Mouse (Mus musculus): Measurements from ENCODE around the gene Trp53tg5. TPM values are rescaled to one million over a fixed set of nuclear protein-coding genes. Genes with fewer than 3 reads are reported as not detected.

Trp53tg5 gene
- polyA plus RNA-seq, 1 experiment: not detected

DNA sequence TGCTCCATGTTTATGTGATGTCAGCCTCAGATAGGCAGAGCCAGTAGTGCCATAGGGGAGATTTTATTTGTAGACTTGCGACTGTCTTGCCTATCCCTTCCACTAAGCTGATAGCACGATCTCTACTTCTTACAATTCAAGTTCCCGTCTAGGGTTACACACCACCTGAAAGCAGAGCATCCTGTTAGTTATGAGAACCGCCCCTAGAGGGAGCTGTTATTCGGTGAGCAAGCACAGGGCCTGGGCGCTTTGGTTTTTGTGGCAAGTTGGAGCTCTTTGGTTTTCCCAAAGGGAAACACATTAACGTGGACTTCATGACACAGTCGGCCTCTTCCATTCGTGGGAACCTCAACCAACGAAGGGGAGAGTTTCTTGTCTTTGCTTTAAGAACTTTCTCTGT is 3.3 kb downstream of the Trp53tg5 start:
- WGBS: 33% methylated on average over 10 of the region's 10 CpGs
- H3K27ac ChIP-seq (ENCODE audit: insufficient read depth, low read depth, low read length): no peak overlapping the region
- H3K4me3 ChIP-seq (ENCODE audit: insufficient read depth, low read depth, low read length): no peak overlapping the region
- H3K4me1 ChIP-seq (ENCODE audit: control insufficient read depth, insufficient read depth, low read length): no peaks in the 10 kb centered on the region
- no peak for TF ChIP-seq CTCF (IDR thresholded peaks at IDR 0.05; ENCODE audit: insufficient read depth, low read depth, low read length)
- TF ChIP-seq POLR2A (IDR thresholded peaks at IDR 0.05; ENCODE audit: insufficient read depth, low read depth, low read length): no peak

DNA sequence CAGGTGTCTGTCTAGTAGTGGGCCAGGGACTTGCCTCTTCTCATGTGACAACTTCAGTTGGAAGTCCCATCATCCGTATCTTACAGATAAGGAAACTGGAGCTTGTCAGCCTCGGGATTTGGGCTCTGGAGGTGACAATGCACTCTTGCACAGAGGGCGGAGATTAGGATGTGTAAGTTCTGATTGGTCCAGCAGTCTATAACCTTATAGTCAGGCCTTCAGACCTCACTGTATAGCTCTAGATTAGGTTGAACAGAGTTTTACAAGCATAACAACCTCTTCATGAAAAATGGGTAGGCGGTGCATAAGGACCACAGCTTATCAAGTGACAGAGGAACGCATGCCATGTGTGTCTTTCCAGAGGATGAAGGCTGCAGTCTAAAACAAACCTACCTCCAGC is 6.7 kb downstream of the Trp53tg5 start:
- Histone ChIP-seq H3K4me1 (ENCODE audit: control insufficient read depth, insufficient read depth, low read length) (peaks cover 6% of the 10 kb centered on the region; the same call in 1 of the 2 replicates), H3K27ac (ENCODE audit: insufficient read depth, low read depth, low read length) (no peak overlapping the region), H3K4me3 (ENCODE audit: insufficient read depth, low read depth, low read length) (no peak overlapping the region)
- 86% methylated on average over 5 of the region's 5 CpGs for WGBS
- no peak for TF ChIP-seq POLR2A (IDR thresholded peaks at IDR 0.05; ENCODE audit: insufficient read depth, low read depth, low read length)
- no peak for TF ChIP-seq CTCF (IDR thresholded peaks at IDR 0.05; ENCODE audit: insufficient read depth, low read depth, low read length)

DNA sequence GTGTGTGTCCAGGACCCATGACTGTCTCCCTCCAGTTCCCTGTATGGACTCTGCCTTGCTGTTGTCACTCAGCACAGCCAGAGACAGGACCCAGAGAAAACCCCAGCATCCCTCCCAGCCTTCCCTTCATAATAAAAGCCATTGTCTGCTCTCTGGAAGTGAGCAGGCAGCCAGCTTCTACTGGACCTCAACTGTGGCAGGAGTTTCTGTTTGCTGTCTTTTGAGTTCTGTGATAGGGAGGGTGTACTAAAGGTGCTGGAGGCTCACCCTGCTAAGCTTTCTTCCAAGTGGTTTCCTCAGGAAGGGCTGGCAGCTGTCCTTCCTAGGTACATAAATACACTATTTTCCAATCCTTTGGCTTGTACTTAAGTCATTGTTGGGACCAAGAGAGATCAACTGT is 8.4 kb downstream of the Trp53tg5 start:
- H3K27ac ChIP-seq (ENCODE audit: insufficient read depth, low read depth, low read length): no peak overlapping the region
- H3K4me3 ChIP-seq (ENCODE audit: insufficient read depth, low read depth, low read length): no peak overlapping the region
- TF ChIP-seq CTCF (IDR thresholded peaks at IDR 0.05; ENCODE audit: insufficient read depth, low read depth, low read length) (no peak), POLR2A (IDR thresholded peaks at IDR 0.05; ENCODE audit: insufficient read depth, low read depth, low read length) (no peak)
- H3K4me1 ChIP-seq (ENCODE audit: control insufficient read depth, insufficient read depth, low read length): peaks cover 6% of the 10 kb centered on the region; the same call in 1 of the 2 replicates

DNA sequence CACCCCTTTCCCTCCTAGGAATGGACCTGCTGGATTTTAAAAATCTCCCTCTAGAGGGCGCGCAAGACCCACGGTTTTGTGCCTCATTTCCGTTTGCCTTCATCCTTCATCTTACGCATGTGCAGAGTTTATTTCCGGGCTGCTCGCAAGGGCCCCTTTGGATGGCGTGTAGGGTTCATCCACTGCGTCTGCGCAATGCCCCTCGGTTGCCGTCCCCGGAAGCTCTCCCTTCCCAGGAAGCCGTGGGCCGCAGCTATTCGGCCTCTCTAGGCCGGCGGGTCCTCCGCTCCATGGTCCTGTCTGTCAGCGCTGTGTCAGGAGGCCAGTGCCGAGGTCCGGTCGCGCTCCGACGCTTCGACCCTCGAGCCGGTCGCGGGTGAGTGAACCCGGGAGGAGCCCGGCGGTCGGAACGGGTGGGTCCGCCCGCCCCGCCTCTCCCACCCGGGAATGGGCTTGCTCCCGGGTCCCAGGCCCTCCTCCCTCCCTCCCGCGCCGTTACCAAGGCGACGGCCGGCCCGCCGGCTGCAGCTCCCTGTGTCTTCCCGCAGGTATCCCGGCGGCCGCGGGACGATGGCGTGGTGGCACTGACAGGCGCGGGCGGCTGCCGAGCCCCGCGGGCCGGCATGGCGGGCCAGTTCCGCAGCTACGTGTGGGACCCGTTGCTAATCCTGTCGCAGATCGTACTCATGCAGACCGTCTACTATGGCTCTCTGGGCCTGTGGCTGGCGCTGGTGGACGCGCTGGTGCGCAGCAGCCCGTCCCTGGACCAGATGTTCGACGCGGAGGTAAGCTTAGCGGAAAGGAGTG is 12.6 kb downstream of the Trp53tg5 start, which contains the start of gene Gm20458:
Gm20458 (plus strand) TSS at position 223 of the 807 bp plus-strand sequence.
- WGBS: under 1% methylated on average over 76 of the region's 79 CpGs
- Histone ChIP-seq H3K4me1 (ENCODE audit: control insufficient read depth, insufficient read depth, low read length) (peaks cover 15% of the 10 kb centered on the region), H3K27ac (ENCODE audit: insufficient read depth, low read depth, low read length) (peak within 1 kb of the TSS; percentile 82), H3K4me3 (ENCODE audit: insufficient read depth, low read depth, low read length) (peak within 1 kb of the TSS; percentile 98)
- no peak for TF ChIP-seq CTCF (IDR thresholded peaks at IDR 0.05; ENCODE audit: insufficient read depth, low read depth, low read length)
- TF ChIP-seq POLR2A (IDR thresholded peaks at IDR 0.05; ENCODE audit: insufficient read depth, low read depth, low read length): peak; percentile 52; the same call in 1 of the 2 replicates

DNA sequence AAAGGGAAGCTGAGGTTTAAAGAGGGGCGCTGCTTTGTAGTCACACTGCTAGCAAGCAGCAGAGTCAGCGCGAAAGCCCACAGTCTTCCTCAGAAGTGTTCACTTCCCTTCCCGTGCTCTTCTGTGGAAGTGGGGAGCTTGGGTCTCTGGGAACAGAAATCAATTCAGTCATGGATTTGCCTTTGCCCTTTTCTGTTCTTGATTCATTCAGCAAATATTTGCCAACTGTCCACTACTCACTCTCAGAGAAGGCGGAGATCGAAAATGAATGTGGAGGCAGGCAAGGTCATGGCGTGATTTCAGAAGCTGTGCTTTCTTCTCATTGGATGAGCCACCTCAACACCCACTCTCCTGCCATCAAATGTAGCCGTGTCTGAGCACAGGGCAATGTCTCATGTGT is 15.0 kb downstream of the Trp53tg5 start:
- Histone ChIP-seq H3K4me1 (ENCODE audit: control insufficient read depth, insufficient read depth, low read length) (peaks cover 15% of the 10 kb centered on the region), H3K4me3 (ENCODE audit: insufficient read depth, low read depth, low read length) (no peak overlapping the region), H3K27ac (ENCODE audit: insufficient read depth, low read depth, low read length) (no peak overlapping the region)
- 87% methylated on average over 8 of the region's 8 CpGs for WGBS
- no peak for TF ChIP-seq POLR2A (IDR thresholded peaks at IDR 0.05; ENCODE audit: insufficient read depth, low read depth, low read length)
- TF ChIP-seq CTCF (IDR thresholded peaks at IDR 0.05; ENCODE audit: insufficient read depth, low read depth, low read length): no peak

DNA sequence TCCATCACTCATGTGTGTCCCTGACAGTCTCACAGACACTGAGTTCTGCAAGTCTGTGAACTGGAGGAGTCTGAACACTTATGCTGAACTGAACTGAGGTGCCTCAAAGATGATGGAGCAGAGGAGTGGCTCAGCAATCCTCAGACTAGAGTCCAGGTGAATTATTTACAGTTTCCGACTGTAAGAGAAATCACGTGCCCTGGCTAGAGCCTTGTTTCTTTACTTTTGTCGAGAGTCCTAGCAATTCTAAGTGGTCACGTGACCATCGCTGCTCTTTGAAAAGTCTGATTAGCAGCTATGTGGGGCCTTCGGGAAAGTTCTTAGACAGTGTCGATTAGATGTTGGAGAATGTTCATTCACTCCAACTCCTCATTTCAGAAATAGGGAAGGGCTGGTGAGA is 15.6 kb downstream of the Trp53tg5 start:
- TF ChIP-seq CTCF (IDR thresholded peaks at IDR 0.05; ENCODE audit: insufficient read depth, low read depth, low read length) (no peak), POLR2A (IDR thresholded peaks at IDR 0.05; ENCODE audit: insufficient read depth, low read depth, low read length) (no peak)
- Histone ChIP-seq H3K4me1 (ENCODE audit: control insufficient read depth, insufficient read depth, low read length) (peaks cover 13% of the 10 kb centered on the region), H3K4me3 (ENCODE audit: insufficient read depth, low read depth, low read length) (no peak overlapping the region), H3K27ac (ENCODE audit: insufficient read depth, low read depth, low read length) (no peak overlapping the region)
- WGBS: 51% methylated on average over 7 of the region's 7 CpGs

DNA sequence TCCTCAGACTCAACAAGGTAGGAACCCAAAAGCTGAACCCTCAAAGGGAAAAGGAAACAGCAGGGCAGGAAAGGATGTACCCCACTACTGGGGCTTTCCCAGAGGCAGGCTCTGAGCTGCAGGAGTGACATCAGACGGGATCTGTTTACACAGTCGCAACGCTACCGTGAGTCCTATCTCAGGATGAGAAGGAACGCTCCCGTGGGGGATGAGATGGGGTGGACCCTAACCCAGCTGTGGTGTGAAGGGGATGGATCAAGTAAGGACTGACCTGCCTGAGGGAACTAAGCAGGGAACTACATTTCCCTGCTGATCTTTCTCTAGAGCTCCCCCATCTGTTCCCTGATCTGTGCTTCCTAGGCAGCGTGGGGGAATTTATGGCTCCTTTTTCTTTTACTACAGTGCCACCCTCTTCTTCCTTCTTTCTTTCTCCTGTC is 16.6 kb downstream of the Trp53tg5 start, which contains the start of gene Sys1:
Sys1 (plus strand) TSS at position 101 of the 437 bp plus-strand sequence.
- no peak for TF ChIP-seq CTCF (IDR thresholded peaks at IDR 0.05; ENCODE audit: insufficient read depth, low read depth, low read length)
- no peak for TF ChIP-seq POLR2A (IDR thresholded peaks at IDR 0.05; ENCODE audit: insufficient read depth, low read depth, low read length)
- WGBS: 4% methylated on average over 7 of the region's 7 CpGs
- H3K27ac ChIP-seq (ENCODE audit: insufficient read depth, low read depth, low read length): peak within 1 kb of the TSS; percentile 69
- peak within 1 kb of the TSS; percentile 55 for H3K4me3 ChIP-seq (ENCODE audit: insufficient read depth, low read depth, low read length)
- H3K4me1 ChIP-seq (ENCODE audit: control insufficient read depth, insufficient read depth, low read length): peaks cover 9% of the 10 kb centered on the region

DNA sequence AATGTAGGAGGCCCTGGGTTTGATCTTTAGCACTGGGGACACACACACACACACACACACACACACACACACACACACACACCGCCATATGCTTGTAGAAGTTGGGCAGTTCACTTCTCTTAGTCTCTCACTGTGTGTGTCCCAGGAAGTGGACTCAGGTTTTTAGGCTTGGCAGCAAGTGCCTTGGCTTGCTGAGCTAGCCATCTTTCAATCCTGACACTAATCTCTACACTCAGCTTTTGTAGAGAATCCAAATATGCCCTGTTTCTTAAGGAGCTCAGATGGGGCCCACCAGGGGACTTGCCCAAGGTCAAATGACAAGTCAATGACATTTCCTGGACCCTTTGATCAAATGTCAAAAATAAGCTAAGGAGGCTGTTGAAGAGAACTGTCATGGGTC is 17.1 kb downstream of the Trp53tg5 start:
- Histone ChIP-seq H3K4me1 (ENCODE audit: control insufficient read depth, insufficient read depth, low read length) (peaks cover 9% of the 10 kb centered on the region), H3K4me3 (ENCODE audit: insufficient read depth, low read depth, low read length) (no peak overlapping the region), H3K27ac (ENCODE audit: insufficient read depth, low read depth, low read length) (peak overlapping the region; percentile 69; the same call in 1 of the 2 replicates)
- no peak for TF ChIP-seq CTCF (IDR thresholded peaks at IDR 0.05; ENCODE audit: insufficient read depth, low read depth, low read length)
- no peak for TF ChIP-seq POLR2A (IDR thresholded peaks at IDR 0.05; ENCODE audit: insufficient read depth, low read depth, low read length)
- 86% methylated on average over 1 of the region's 1 CpGs for WGBS

DNA sequence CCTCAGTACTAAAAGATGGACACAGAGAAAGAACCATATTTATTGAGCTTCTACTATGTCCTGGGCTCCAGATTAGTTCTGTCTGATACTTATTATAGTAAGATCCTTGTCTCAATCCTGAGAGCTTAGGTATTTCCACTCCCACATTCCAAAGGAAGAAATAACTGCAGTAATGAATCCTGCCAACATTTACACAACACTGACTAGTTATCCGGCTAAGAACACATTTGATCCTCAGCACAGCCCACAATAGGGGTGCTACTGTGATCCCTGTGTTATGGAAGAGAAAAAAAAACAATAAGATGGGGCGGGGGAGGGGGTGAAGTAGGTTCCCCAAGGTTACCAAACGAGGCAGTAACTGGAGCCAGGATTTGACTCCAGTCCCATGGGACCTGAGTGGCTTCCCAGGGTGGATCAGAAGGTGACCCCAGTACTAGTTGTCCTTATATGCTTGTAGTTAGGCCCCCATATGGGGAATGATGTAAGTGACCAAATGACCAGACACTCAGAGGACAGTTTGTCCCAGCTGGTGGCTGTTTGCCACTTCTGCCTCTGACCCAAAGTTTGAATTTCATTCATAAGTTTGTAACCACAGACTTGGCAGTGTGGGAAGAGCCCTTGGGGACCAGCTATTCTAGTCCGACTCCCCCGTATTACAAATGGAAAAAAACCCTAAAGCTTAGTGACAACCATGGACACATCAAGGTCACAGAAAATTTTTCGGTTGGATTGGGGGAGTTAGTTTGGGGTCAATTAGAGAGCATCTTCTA is 17.9 kb downstream of the Trp53tg5 start:
- no peak overlapping the region for H3K27ac ChIP-seq (ENCODE audit: insufficient read depth, low read depth, low read length)
- H3K4me3 ChIP-seq (ENCODE audit: insufficient read depth, low read depth, low read length): no peak overlapping the region
- H3K4me1 ChIP-seq (ENCODE audit: control insufficient read depth, insufficient read depth, low read length): peaks cover 9% of the 10 kb centered on the region
- WGBS: 73% methylated on average over 6 of the region's 6 CpGs
- TF ChIP-seq CTCF (IDR thresholded peaks at IDR 0.05; ENCODE audit: insufficient read depth, low read depth, low read length): no peak
- TF ChIP-seq POLR2A (IDR thresholded peaks at IDR 0.05; ENCODE audit: insufficient read depth, low read depth, low read length): no peak
